Mouse (Mus musculus) ES-CJ7 (cell line): ENCODE data around the gene Asb9.
A peak's percentile ranks its signal among the peaks of the same experiment; 100 is the strongest.

Source experiments
- DNase-seq: peaks from one replicate; pipeline ENCODE4 v3.0.0; 2011; ENCODE audit warnings: low read depth, low spot score

The Asb9 gene

GRCm38 (mm10) chrX:164505709-164506498 is at the start of gene Asb9:
Gene Asb9, plus strand, starts transcription at chrX:164506327.
- DNase-seq, result no peak

- no peak for DNase-seq
Observed at GRCm38 (mm10) chrX:164459205-164459878, 46.8 kb upstream of the Asb9 start.

DNA sequence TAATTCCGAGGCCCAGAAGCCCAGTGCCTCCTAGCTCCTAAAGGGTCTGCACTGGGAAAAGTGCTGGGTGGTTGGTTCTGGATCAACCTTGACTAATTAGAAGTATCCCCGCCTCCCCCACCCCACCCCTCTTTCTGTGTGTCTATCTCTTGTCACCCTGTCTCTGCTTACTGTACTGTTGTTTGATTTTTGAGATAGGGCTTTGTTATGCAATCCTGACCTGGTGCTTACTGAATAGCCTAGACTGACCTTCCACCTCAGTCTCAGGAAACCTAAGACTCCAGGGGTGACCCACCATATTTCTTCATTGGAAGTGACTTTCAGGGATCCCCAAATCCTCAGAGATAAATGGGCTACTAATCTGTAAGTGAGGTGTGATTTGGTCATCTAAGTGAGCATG is 3.9 kb upstream of the Asb9 start:
- DNase-seq, result no peak

GRCm38 (mm10) chrX:164507068-164507467 is 941 bp downstream of the Asb9 start:
- no peak for DNase-seq

DNA sequence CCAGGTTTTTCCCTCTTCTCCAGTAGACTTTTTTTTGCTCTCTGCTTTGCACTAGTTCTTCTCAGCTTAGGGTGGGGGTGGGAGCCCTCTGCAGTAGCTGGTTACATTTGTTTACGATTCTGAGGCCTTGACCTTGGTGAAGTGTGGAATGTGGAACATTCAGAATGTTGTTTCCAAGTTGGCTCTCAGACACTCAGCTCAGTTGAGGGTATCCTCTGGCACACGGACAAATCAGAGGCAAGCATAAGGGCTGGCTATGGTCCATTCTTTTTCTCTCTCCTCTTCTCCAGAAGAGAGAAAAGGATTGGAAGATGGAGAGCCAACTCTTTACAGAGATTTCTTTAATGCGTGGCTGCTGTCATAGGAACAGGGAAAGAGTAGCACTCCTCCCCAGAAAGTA is 2.6 kb downstream of the Asb9 start:
- peak; percentile 9 for DNase-seq

DNA sequence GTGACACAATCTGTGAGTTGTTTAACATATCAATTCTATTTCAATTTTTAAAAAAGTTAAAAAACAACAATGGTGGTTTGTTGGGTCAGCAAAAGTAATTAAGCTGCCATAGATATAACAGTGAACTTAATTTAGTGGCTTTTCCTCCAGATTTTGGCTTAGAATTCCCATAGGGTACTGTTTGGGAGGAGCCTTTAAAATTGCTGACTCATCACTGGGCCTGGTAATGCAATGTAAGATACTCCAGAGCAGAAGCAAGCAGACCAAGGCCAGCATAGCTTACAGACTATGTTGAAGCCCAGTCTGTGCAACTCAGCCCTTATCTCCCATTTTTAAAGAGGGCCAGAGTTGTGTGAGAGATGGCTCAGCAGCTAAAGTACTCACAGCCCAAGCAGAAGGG is 16.0 kb downstream of the Asb9 start:
- DNase-seq, result no peak

- DNase-seq, result no peak
Observed at GRCm38 (mm10) chrX:164526566-164526965, 20.4 kb downstream of the Asb9 start.

GRCm38 (mm10) chrX:164541436-164542317 is 35.5 kb downstream of the Asb9 start:
- peak; percentile 15 for DNase-seq

DNA sequence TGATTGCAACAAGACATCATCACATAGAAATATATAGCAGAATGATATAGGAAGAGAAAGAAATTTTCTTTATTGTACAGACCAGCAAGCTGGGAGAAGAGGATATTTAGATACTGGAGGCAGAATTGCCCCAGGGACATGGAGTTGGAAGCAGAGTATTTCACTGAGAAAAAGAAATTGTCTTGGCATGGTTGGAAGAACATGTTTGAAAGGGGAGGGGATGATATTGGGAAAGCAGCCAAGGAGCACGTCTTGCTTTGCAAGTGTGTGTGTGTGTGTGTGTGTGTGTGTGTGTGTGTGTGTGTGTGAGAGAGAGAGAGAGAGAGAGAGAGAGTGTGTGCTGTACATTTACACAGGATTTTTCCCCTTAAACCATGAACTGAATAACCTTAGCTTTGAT is 64.1 kb downstream of the Asb9 start:
- DNase-seq, result no peak

DNA sequence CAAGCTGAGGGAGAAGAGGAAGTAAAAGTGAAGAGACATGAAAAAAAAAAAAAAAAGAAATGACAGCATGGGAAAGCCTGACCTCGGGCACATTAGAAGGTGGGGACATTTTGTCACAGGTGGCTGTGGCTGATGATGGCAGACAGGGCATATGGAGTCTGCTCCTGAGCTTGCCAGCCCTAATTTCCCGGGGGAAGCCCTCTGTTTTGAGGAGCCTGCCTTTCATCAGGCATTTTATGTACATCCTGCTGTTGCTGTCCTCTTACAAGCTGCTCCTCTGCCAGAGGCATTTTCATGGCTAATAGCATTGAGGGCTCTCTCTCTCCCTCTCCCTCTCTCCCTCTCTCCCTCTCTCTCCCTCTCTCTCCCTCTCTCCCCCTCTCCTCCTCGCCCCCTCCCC is 70.8 kb downstream of the Asb9 start:
- no peak for DNase-seq
